Mouse (Mus musculus): Measurements from ENCODE around the gene Gin1.
A peak's percentile ranks its signal among the peaks of the same experiment; 100 is the strongest.
"Not testable (repeated sequence)": the region's sequence is repeated elsewhere in the genome, so short reads cannot be mapped to it uniquely, and the experiment has no call there.

Gin1 gene

GRCm38 (mm10) chr1:97769904-97770753, at the start of gene Gin1, which contains the start of gene Ppip5k2:
Gene Gin1, plus strand, starts transcription at chr1:97770172.
Gene Ppip5k2, minus strand, starts transcription at chr1:97770411.
- DNase-seq (ENCODE audit: low spot score in 2 of 2), result peak; percentile 93

DNA sequence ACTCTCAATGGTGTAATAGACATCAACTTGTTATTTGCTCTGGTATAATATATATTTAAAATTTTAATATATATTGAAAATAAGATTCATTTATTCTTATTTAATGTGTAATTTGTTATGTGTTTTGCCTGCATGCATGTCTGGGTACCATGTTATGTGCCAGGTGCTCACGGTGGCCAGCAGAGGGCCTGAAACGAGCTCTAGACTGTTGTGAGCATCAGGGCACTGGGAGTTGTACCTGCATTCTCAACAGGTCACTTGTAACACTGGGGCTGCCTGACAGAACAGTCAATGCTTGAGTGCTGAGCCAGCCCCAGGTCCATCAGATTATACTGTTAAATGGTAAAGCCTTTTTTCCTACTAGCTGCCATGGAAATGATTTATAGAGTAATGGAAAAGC, 43.2 kb upstream of the Gin1 start:
- no peak for DNase-seq (ENCODE audit: low spot score in 2 of 2)

- DNase-seq (ENCODE audit: low spot score in 2 of 2), result no peak
Observed at GRCm38 (mm10) chr1:97729339-97729738, 40.6 kb upstream of the Gin1 start.

DNA sequence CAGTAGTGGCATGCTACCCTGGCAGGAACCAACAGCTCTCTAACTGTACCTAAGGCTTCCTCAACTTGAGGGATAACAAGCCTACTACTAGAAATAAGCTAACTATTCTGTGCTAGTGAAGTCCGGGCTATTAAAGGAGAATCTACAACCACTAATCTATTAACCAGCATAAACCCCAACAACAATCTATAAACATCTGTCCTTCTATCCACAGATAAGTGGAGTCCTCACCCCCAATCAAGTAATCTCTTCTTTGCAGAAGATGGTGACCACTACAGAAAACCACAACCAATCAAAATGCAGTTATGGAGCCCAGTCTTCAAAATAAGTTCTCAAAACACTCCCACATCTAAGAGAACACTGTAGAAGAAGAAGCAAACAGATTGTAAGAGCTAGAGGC, 26.9 kb upstream of the Gin1 start:
- DNase-seq (ENCODE audit: low spot score in 2 of 2), result no peak

- DNase-seq (ENCODE audit: low spot score in 2 of 2), result no peak
Observed at GRCm38 (mm10) chr1:97745712-97746111, 24.3 kb upstream of the Gin1 start.

DNA sequence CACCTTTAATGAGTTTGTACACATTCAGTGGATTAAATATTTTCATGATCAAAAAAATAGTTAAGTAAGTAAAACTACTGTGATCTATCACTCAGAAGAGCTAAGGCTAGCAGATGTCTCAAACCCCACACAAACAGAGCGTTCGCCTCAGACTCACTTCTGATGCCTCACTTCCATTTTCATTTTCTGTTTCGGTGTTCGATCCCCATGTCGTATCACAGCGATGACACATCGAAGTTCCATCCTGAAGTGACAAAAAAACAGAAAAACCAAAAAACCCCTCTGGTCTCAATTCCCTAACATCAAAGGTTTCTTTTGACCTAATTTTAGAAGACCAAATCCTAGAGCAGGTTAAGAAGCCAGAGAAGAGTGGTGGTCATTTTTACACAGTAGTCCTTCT, 23.7 kb upstream of the Gin1 start:
- DNase-seq (ENCODE audit: low spot score in 2 of 2), result no peak

GRCm38 (mm10) chr1:97748163-97748562, 21.8 kb upstream of the Gin1 start:
- no peak for DNase-seq (ENCODE audit: low spot score in 2 of 2)

GRCm38 (mm10) chr1:97753216-97753615, 16.8 kb upstream of the Gin1 start:
- DNase-seq (ENCODE audit: low spot score in 2 of 2), result no peak

- DNase-seq (ENCODE audit: low spot score in 2 of 2), result no peak
Observed at GRCm38 (mm10) chr1:97754392-97754791, 15.6 kb upstream of the Gin1 start.

- DNase-seq (ENCODE audit: low spot score in 2 of 2), result no peak
Observed at GRCm38 (mm10) chr1:97759841-97760240, 10.1 kb upstream of the Gin1 start.

DNA sequence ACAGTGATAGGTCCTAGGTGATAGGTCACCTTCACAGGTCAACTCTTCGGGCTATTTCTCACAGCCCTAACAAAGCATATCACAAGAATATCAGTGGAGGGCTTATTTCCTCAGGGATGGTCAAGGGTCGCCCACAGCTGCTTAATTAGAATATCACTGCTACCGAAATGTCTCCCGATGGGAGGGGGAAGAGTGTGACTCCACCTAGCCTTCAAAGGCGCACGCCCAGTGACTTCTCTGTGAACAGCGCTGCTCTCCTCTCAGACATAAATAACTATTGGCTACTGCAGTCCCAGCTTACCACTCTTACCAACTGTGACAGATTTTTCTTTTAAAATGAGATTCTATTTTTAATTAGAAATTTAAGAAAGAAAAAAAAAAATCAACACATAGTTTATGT, 9.4 kb upstream of the Gin1 start:
- DNase-seq (ENCODE audit: low spot score in 2 of 2), result no peak

DNA sequence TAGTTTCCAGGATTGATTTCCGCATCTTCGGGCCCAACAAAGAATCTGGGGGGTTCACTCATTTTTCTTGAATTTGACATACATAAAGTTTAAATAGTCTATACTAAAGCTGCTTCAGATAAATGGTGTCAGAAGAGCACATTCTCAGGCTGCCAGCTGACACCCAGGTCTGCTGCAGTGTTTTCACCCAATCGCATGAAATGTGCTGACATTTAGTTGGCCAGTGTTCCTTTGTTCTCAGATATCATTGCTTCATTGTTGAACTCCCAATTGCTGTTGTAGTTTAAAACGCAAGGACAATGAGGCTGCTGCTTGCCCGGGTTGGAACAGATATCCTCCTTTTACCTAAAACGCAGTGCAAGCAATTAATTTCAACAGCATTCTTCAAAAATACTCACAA, 8.5 kb upstream of the Gin1 start:
- DNase-seq (ENCODE audit: low spot score in 2 of 2), result no peak

DNA sequence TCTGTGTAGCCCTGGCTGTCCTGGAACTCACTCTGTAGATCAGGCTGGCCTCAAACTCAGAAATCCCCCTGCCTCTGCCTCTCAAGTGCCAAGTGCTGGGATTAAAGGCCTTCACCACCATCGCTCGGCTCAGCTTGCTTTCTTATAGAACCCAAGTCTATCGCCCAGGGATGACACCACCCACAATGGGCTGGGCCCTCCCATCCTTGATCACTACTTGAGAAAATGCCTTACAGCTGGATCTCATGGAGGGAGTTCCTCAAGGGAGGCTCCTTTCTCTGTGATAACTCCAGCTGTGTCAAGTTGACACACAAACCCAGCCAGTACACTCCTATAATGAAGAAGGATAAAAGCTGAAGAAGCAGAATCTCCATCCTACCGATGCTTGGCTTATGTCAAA, 4.3 kb upstream of the Gin1 start:
- not testable (repeated sequence) for DNase-seq (ENCODE audit: low spot score in 2 of 2)

GRCm38 (mm10) chr1:97768089-97768488, 1.9 kb upstream of the Gin1 start:
- DNase-seq (ENCODE audit: low spot score in 2 of 2), result no peak

DNA sequence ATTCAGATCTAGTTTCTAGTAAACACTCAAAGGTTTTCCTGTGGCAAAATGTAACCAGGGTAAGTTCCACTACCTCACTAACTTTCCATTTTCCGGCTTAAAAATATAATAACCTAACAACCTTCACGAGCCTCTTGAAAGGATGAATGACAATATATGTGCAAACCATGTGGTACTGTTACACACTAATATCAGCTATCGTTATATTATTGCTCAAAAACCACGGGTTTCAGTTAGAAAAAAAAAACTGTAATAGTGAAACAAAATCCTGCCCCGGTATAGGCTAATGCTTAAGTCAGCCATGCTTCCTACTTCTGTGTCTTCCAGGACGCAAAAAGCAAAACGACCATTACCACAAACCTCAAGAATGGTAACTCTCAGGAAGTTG, 1.1 kb upstream of the Gin1 start:
- DNase-seq (ENCODE audit: low spot score in 2 of 2), result no peak

GRCm38 (mm10) chr1:97769294-97769903, 573 bp upstream of the Gin1 start:
- peak in 1 of 2 experiments; percentile 32 for DNase-seq (ENCODE audit: low spot score in 2 of 2)

GRCm38 (mm10) chr1:97771118-97771517, 1.1 kb downstream of the Gin1 start:
- no peak for DNase-seq (ENCODE audit: low spot score in 2 of 2)

GRCm38 (mm10) chr1:97771727-97772126, 1.8 kb downstream of the Gin1 start:
- DNase-seq (ENCODE audit: low spot score in 2 of 2), result no peak

DNA sequence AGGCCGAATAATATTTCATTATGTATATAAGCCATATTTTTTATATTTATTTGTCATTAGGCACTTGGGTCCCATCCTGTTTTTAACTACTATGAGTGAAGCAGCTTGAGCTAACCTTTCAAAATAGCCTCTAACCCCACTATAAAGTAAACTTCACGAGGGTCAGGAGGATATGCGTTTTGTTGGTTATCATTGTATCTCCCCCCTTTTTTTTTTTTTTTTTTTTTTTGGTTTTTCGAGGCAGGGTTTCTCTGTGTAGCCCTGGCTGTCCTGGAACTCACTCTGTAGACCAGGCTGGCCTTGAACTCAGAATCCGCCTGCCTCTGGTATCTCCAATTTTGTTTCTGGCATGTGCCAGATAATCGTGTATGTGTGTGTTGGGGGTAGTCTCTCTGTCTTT, 3.4 kb downstream of the Gin1 start:
- DNase-seq (ENCODE audit: low spot score in 2 of 2), result no peak

- DNase-seq (ENCODE audit: low spot score in 2 of 2), result no peak
Observed at GRCm38 (mm10) chr1:97773973-97774372, 4.0 kb downstream of the Gin1 start.

- no peak for DNase-seq (ENCODE audit: low spot score in 2 of 2)
Observed at GRCm38 (mm10) chr1:97781674-97782073, 11.7 kb downstream of the Gin1 start.

- no peak for DNase-seq (ENCODE audit: low spot score in 2 of 2)
Observed at GRCm38 (mm10) chr1:97784928-97785327, 15.0 kb downstream of the Gin1 start.

GRCm38 (mm10) chr1:97785685-97786393, 15.9 kb downstream of the Gin1 start:
- DNase-seq (ENCODE audit: low spot score in 2 of 2), result no peak

Data from frontal cortex, postnatal 36 days (tissue).